Mouse (Mus musculus): ENCODE results near the gene Zfp367. TPM values are rescaled to one million over a fixed set of nuclear protein-coding genes. Genes with fewer than 3 reads are reported as not detected.

Zfp367 gene
- 22.2 and 23.0 TPM in 2 replicates for polyA plus RNA-seq (2014; fragmentation: Nextera tagmentation; extraction: Ambion mirVana)

DNA sequence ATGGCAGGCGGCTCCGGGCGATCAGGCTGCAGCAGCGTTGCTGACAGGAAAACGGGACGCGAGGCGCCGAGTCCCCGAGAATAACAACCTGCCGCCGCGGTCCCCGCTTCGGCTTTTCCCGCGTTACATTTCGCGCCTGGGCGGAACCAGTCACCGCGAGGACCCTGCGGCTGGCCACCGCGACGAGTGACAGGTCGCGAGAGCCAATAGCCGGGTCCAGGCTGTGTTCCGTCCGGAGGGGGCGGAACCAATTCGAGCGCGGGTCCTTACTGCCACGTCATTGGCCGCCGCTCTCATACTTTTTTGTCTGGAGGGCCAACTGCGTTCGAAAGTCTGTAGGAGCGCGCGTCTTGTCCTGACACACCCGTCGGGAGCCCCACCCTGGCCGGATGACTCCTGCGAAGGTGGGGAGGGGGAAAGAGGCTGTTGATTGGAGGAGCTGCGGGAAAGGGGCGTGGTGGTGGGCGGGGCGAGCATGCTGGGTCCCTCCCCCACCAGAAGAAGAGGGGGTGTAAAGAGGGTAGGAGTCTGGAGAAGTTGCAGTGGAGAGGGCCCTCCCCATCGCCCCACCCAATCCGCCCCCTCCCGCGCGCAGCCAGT, at the start of gene Zfp367:
TSS of gene Zfp367 (minus strand) at position 120 of the 600 bp plus-strand sequence.
- H3K4me3 ChIP-seq (ENCODE audit: low read depth, low read length) = peak within 1 kb of the TSS; percentile 81
- ATAC-seq (ENCODE audit: low read depth) (peak; percentile 96), DNase-seq (ENCODE audit: low spot score) (peak; percentile 100)
- peak within 1 kb of the TSS; percentile 79 for H3K9ac ChIP-seq (ENCODE audit: low read depth, low read length)
- H3K36me3 ChIP-seq (ENCODE audit: control insufficient read depth, insufficient read depth, low read length) = no peaks in the 10 kb centered on the region
- peaks cover 2% of the 10 kb centered on the region; the same call in 1 of the 2 replicates for H3K4me1 ChIP-seq (ENCODE audit: control insufficient read depth, insufficient read depth, low read length)
- H3K4me2 ChIP-seq (ENCODE audit: low read depth, low read length) = peak within 1 kb of the TSS; percentile 86
- H3K27me3 ChIP-seq (replicated peaks; ENCODE audit: control insufficient read depth, insufficient read depth, low read length) = no peaks in the 10 kb centered on the region
- WGBS = 0% methylated on average over 22 of the region's 56 CpGs
- peak within 1 kb of the TSS; percentile 90 for H3K27ac ChIP-seq (replicated peaks; ENCODE audit: low read depth, low read length)
- no peaks in the 10 kb centered on the region for H3K9me3 ChIP-seq (ENCODE audit: control insufficient read depth, low read length)

DNA sequence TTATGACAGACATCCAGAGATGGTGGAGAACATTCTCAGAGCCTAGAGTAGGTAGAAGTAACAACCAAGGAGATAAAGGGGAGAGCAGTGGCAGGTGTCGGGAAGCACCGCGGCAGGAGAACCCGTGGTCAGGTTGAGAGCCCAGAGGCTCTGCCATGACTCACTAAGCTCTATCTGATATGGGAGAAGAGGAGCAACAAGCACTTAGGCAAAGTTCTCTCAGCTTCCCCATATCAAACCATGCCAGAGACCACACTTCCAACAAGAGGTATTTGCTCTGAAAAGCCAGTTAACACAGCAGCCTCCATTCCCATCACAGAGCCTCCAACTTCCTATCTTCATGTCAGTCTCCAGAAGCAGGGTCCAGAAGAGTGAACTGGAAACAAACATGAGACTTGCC, 47.9 kb upstream of the Zfp367 start:
- Histone ChIP-seq H3K9me3 (ENCODE audit: control insufficient read depth, low read length) (no peaks in the 10 kb centered on the region), H3K4me3 (ENCODE audit: low read depth, low read length) (no peak overlapping the region), H3K9ac (ENCODE audit: low read depth, low read length) (no peak overlapping the region), H3K4me2 (ENCODE audit: low read depth, low read length) (no peak overlapping the region), H3K27me3 (replicated peaks; ENCODE audit: control insufficient read depth, insufficient read depth, low read length) (no peaks in the 10 kb centered on the region), H3K27ac (replicated peaks; ENCODE audit: low read depth, low read length) (no peak overlapping the region), H3K4me1 (ENCODE audit: control insufficient read depth, insufficient read depth, low read length) (no peaks in the 10 kb centered on the region), H3K36me3 (ENCODE audit: control insufficient read depth, insufficient read depth, low read length) (peaks cover 34% of the 10 kb centered on the region)
- no peak for DNase-seq (ENCODE audit: low spot score)
- WGBS = 97% methylated on average over 4 of the region's 4 CpGs
- no peak for ATAC-seq (ENCODE audit: low read depth)

DNA sequence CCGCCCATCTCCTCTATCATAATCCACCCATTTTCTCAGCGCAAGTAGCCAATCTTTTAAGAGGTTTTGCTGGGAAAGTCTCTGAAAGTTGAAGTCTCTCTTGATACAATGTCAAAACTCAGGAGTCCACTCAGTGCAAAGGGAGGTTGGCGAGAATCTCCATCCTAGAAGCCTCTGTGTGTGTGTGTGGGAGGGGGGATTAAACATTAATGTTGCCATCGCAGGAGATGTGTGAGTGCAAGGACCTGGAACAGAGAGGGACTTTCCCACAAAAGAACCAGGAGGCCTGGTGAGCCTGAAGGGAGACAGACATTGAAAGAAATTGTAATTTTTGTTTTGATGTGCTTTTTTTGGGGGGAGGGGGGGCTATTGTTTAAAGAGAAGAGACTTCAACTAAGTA, 45.3 kb upstream of the Zfp367 start:
- WGBS = 94% methylated on average over 4 of the region's 4 CpGs
- DNase-seq (ENCODE audit: low spot score) = no peak
- H3K9ac ChIP-seq (ENCODE audit: low read depth, low read length) = no peak overlapping the region
- no peak overlapping the region for H3K4me2 ChIP-seq (ENCODE audit: low read depth, low read length)
- no peaks in the 10 kb centered on the region for H3K27me3 ChIP-seq (replicated peaks; ENCODE audit: control insufficient read depth, insufficient read depth, low read length)
- no peak overlapping the region for H3K27ac ChIP-seq (replicated peaks; ENCODE audit: low read depth, low read length)
- no peaks in the 10 kb centered on the region for H3K4me1 ChIP-seq (ENCODE audit: control insufficient read depth, insufficient read depth, low read length)
- H3K36me3 ChIP-seq (ENCODE audit: control insufficient read depth, insufficient read depth, low read length) = peaks cover 41% of the 10 kb centered on the region
- no peak for ATAC-seq (ENCODE audit: low read depth)
- no peaks in the 10 kb centered on the region for H3K9me3 ChIP-seq (ENCODE audit: control insufficient read depth, low read length)
- H3K4me3 ChIP-seq (ENCODE audit: low read depth, low read length) = no peak overlapping the region

DNA sequence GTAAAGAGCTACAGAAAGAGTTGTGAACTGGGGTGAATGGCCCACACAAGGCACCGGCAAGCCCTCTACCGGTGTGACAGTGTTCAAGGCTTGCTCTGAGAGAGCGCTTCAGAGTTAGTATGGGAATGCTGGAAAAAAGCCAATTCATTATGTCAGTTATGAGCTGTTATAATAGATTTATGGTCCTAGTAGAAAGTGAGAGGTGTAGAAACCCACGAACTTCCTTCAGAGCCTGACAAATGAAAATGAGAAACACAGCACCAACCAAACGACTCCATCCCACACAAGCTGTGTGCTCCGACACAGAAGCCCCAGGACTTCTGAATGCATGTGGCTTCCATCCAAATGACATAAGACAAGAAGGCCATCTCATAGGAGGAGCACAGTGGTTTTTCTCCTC, 44.9 kb upstream of the Zfp367 start:
- Histone ChIP-seq H3K9me3 (ENCODE audit: control insufficient read depth, low read length) (no peaks in the 10 kb centered on the region), H3K4me2 (ENCODE audit: low read depth, low read length) (no peak overlapping the region), H3K4me1 (ENCODE audit: control insufficient read depth, insufficient read depth, low read length) (no peaks in the 10 kb centered on the region), H3K27me3 (replicated peaks; ENCODE audit: control insufficient read depth, insufficient read depth, low read length) (no peaks in the 10 kb centered on the region), H3K27ac (replicated peaks; ENCODE audit: low read depth, low read length) (no peak overlapping the region), H3K4me3 (ENCODE audit: low read depth, low read length) (no peak overlapping the region), H3K9ac (ENCODE audit: low read depth, low read length) (no peak overlapping the region), H3K36me3 (ENCODE audit: control insufficient read depth, insufficient read depth, low read length) (peaks cover 41% of the 10 kb centered on the region)
- WGBS = 86% methylated on average over 6 of the region's 6 CpGs
- DNase-seq (ENCODE audit: low spot score) (no peak), ATAC-seq (ENCODE audit: low read depth) (no peak)

DNA sequence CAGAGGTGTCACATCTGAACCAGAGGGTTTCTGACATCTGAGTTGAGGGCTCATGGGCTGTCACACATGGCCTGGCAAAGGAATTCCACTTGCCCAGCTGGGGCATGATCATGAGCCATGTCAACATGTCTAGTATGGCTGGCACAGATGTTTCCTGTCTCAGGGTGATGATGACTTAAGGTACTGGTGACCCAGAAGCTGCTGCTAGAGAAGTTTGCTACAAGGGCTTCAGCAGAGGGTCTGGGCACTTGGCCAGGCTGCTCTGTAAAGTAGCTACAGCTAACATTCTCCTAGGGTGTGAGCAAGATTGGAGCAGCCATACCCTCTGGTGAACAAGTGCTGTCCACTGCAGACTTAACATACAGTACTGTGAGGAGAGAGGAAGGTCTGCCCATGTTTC, 34.1 kb upstream of the Zfp367 start:
- ATAC-seq (ENCODE audit: low read depth) = no peak
- no peak overlapping the region for H3K27ac ChIP-seq (replicated peaks; ENCODE audit: low read depth, low read length)
- no peak overlapping the region for H3K9ac ChIP-seq (ENCODE audit: low read depth, low read length)
- no peaks in the 10 kb centered on the region for H3K27me3 ChIP-seq (replicated peaks; ENCODE audit: control insufficient read depth, insufficient read depth, low read length)
- H3K4me2 ChIP-seq (ENCODE audit: low read depth, low read length) = no peak overlapping the region
- no peak for DNase-seq (ENCODE audit: low spot score)
- no peaks in the 10 kb centered on the region for H3K4me1 ChIP-seq (ENCODE audit: control insufficient read depth, insufficient read depth, low read length)
- no peaks in the 10 kb centered on the region for H3K9me3 ChIP-seq (ENCODE audit: control insufficient read depth, low read length)
- peaks cover 25% of the 10 kb centered on the region; the same call in 1 of the 2 replicates for H3K36me3 ChIP-seq (ENCODE audit: control insufficient read depth, insufficient read depth, low read length)
- H3K4me3 ChIP-seq (ENCODE audit: low read depth, low read length) = no peak overlapping the region

DNA sequence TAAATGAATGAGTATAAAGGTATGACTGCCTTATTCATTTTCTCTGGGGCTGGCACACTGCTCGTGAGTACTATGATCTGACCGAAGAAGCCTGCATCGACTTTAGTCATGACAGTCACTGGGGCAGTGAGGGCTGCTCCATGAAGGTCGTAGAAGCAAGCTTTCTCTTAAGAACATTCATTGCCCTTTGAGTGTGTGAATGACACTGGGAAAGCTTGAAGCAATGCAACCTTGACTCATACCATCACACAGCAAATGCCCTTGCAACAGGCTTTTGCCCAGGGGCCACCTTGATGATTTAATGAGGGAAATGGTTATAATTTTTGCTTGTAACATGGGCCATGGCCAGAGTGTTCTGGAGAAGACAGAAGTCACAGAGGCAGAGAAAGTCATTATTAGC, 33.5 kb upstream of the Zfp367 start:
- no peak for DNase-seq (ENCODE audit: low spot score)
- H3K9ac ChIP-seq (ENCODE audit: low read depth, low read length) = no peak overlapping the region
- H3K4me2 ChIP-seq (ENCODE audit: low read depth, low read length) = no peak overlapping the region
- H3K27me3 ChIP-seq (replicated peaks; ENCODE audit: control insufficient read depth, insufficient read depth, low read length) = no peaks in the 10 kb centered on the region
- peaks cover 29% of the 10 kb centered on the region; the same call in 1 of the 2 replicates for H3K36me3 ChIP-seq (ENCODE audit: control insufficient read depth, insufficient read depth, low read length)
- no peak overlapping the region for H3K27ac ChIP-seq (replicated peaks; ENCODE audit: low read depth, low read length)
- no peaks in the 10 kb centered on the region for H3K9me3 ChIP-seq (ENCODE audit: control insufficient read depth, low read length)
- H3K4me1 ChIP-seq (ENCODE audit: control insufficient read depth, insufficient read depth, low read length) = no peaks in the 10 kb centered on the region
- ATAC-seq (ENCODE audit: low read depth) = no peak
- WGBS = 89% methylated on average over 4 of the region's 4 CpGs
- no peak overlapping the region for H3K4me3 ChIP-seq (ENCODE audit: low read depth, low read length)

DNA sequence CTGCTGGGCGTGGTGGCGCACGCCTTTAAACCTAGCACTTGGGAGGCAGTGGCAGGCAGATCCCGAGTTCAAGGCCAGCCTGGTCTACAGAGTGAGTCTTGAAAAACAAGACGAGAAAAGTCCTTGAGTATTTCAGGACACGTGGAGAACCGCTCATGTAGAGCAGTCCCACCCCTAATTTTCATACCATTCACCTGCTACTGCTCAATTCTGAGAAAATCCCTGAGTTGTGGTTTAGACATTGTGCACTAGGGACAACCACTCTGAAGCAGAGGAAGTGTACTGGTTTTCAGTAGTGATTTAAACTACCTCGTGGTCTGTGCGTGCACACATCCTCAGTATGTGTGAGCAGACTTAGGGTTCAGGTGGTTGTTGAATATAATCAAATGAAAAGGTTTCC, 32.6 kb upstream of the Zfp367 start:
- Histone ChIP-seq H3K9ac (ENCODE audit: low read depth, low read length) (no peak overlapping the region), H3K9me3 (ENCODE audit: control insufficient read depth, low read length) (no peaks in the 10 kb centered on the region), H3K4me2 (ENCODE audit: low read depth, low read length) (no peak overlapping the region), H3K27ac (replicated peaks; ENCODE audit: low read depth, low read length) (no peak overlapping the region), H3K27me3 (replicated peaks; ENCODE audit: control insufficient read depth, insufficient read depth, low read length) (no peaks in the 10 kb centered on the region), H3K4me1 (ENCODE audit: control insufficient read depth, insufficient read depth, low read length) (no peaks in the 10 kb centered on the region), H3K36me3 (ENCODE audit: control insufficient read depth, insufficient read depth, low read length) (peaks cover 29% of the 10 kb centered on the region; the same call in 1 of the 2 replicates), H3K4me3 (ENCODE audit: low read depth, low read length) (no peak overlapping the region)
- DNase-seq (ENCODE audit: low spot score) = no peak
- no peak for ATAC-seq (ENCODE audit: low read depth)
- WGBS = 89% methylated on average over 9 of the region's 9 CpGs

DNA sequence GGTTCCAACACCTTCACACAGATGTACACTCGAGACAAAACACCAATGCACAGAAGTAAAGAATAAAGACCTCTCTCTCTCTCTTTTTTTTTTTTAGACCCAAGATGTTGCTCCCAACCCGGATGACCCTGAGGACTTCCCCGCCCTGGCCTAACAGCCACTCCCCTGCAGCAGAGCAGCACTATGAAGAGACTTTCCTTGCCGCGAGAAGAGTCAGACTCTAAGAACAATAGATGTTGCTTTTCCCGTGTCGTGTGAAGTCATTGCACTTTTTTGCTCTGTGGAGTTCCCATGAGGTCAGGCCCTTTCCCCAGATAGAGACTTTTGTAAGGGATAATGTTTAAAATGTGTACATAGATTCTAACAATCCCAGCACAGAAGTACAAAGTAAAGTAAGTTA, 32.2 kb upstream of the Zfp367 start:
- ATAC-seq (ENCODE audit: low read depth) = no peak
- WGBS = 80% methylated on average over 7 of the region's 7 CpGs
- no peak for DNase-seq (ENCODE audit: low spot score)
- Histone ChIP-seq H3K27me3 (replicated peaks; ENCODE audit: control insufficient read depth, insufficient read depth, low read length) (no peaks in the 10 kb centered on the region), H3K4me1 (ENCODE audit: control insufficient read depth, insufficient read depth, low read length) (no peaks in the 10 kb centered on the region), H3K9me3 (ENCODE audit: control insufficient read depth, low read length) (no peaks in the 10 kb centered on the region), H3K9ac (ENCODE audit: low read depth, low read length) (no peak overlapping the region), H3K27ac (replicated peaks; ENCODE audit: low read depth, low read length) (no peak overlapping the region), H3K4me3 (ENCODE audit: low read depth, low read length) (no peak overlapping the region), H3K36me3 (ENCODE audit: control insufficient read depth, insufficient read depth, low read length) (peaks cover 29% of the 10 kb centered on the region; the same call in 1 of the 2 replicates), H3K4me2 (ENCODE audit: low read depth, low read length) (no peak overlapping the region)

DNA sequence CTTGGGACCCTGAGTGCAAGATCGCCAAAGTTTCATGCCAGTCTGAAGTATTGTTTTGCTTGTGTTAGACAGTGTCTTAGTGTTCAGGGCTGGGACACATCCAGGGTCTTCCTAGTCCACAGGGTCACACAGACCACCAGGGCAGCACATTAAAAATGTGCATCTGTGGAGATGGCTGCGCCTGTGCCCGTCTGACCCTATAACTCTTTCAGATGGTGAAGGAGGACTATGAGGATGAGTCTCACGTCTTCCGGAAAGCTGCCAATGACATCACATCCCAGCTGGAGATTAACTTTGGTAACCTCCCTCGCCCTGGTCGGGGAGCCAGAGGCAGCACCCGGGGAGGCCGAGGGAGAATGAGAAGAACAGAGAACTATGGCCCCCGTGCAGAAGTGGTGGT, 31.4 kb upstream of the Zfp367 start:
- no peak overlapping the region for H3K9ac ChIP-seq (ENCODE audit: low read depth, low read length)
- H3K4me3 ChIP-seq (ENCODE audit: low read depth, low read length) = no peak overlapping the region
- WGBS = 81% methylated on average over 10 of the region's 10 CpGs
- DNase-seq (ENCODE audit: low spot score) = no peak
- ATAC-seq (ENCODE audit: low read depth) = no peak
- H3K4me1 ChIP-seq (ENCODE audit: control insufficient read depth, insufficient read depth, low read length) = no peaks in the 10 kb centered on the region
- no peak overlapping the region for H3K27ac ChIP-seq (replicated peaks; ENCODE audit: low read depth, low read length)
- no peaks in the 10 kb centered on the region for H3K27me3 ChIP-seq (replicated peaks; ENCODE audit: control insufficient read depth, insufficient read depth, low read length)
- H3K4me2 ChIP-seq (ENCODE audit: low read depth, low read length) = no peak overlapping the region
- H3K36me3 ChIP-seq (ENCODE audit: control insufficient read depth, insufficient read depth, low read length) = peaks cover 29% of the 10 kb centered on the region; the same call in 1 of the 2 replicates
- no peaks in the 10 kb centered on the region for H3K9me3 ChIP-seq (ENCODE audit: control insufficient read depth, low read length)

Measured in embryonic facial prominence, embryonic 14.5 days (tissue).